Mouse (Mus musculus) c-Kit-positive CD71-negative TER-119-negative erythroid progenitor cells, embryonic 14.5 days (primary cell): ENCODE measurements around the gene Olfr128.
"Not testable (repeated sequence)": the region's sequence is repeated elsewhere in the genome, so short reads cannot be mapped to it uniquely, and the experiment has no call there.

ENCODE experiments used
- DNase-seq: peaks from one replicate; pipeline ENCODE4 v3.0.0-alpha.2; 2013; ENCODE audit warnings: low read depth

Olfr128 gene

GRCm38 (mm10) chr17:37920248-37920647 lies at the start of gene Olfr128:
Gene Olfr128, plus strand, starts transcription at chr17:37920548.
- DNase-seq = no peak

GRCm38 (mm10) chr17:37873830-37874229 lies 46.5 kb upstream of the Olfr128 start:
- DNase-seq = no peak

GRCm38 (mm10) chr17:37900137-37900536 lies 20.2 kb upstream of the Olfr128 start, which contains the start of gene Olfr127:
Gene Olfr127, plus strand, starts transcription at chr17:37900437.
- no peak for DNase-seq

GRCm38 (mm10) chr17:37906821-37907220 lies 13.5 kb upstream of the Olfr128 start:
- DNase-seq = not testable (repeated sequence)

- DNase-seq = no peak
Measured at GRCm38 (mm10) chr17:37952979-37953378, 32.6 kb downstream of the Olfr128 start, which contains the start of gene Olfr761. Gene Olfr761, minus strand, starts transcription at chr17:37953079.

GRCm38 (mm10) chr17:37973591-37973990 lies 53.2 kb downstream of the Olfr128 start:
- no peak for DNase-seq
